Mouse (Mus musculus): ENCODE results near the gene Agpat1.

Agpat1 gene

GRCm38 (mm10) chr17:34604061-34604508 is at the start of gene Agpat1:
TSS of gene Agpat1 (plus strand) at chr17:34604262.
- DNase-seq (ENCODE audit: low spot score in 2 of 2): peak; percentile 97 to 98

GRCm38 (mm10) chr17:34555483-34555882 is 48.6 kb upstream of the Agpat1 start:
- DNase-seq (ENCODE audit: low spot score in 2 of 2): peak; percentile 76 to 94

GRCm38 (mm10) chr17:34556406-34556805 is 47.7 kb upstream of the Agpat1 start:
- DNase-seq (ENCODE audit: low spot score in 2 of 2): no peak

- DNase-seq (ENCODE audit: low spot score in 2 of 2): no peak
These were observed 46.7 kb upstream of the Agpat1 start for GRCm38 (mm10) chr17:34557411-34557810.

GRCm38 (mm10) chr17:34559116-34559515 is 44.9 kb upstream of the Agpat1 start:
- DNase-seq (ENCODE audit: low spot score in 2 of 2): peak in 1 of 2 experiments; percentile 34

- peak in 1 of 2 experiments; percentile 59 for DNase-seq (ENCODE audit: low spot score in 2 of 2)
These were observed 44.2 kb upstream of the Agpat1 start for GRCm38 (mm10) chr17:34559895-34560294.

- DNase-seq (ENCODE audit: low spot score in 2 of 2): no peak
These were observed 43.6 kb upstream of the Agpat1 start for GRCm38 (mm10) chr17:34560438-34560837.

- no peak for DNase-seq (ENCODE audit: low spot score in 2 of 2)
These were observed 42.9 kb upstream of the Agpat1 start for GRCm38 (mm10) chr17:34561200-34561599.

GRCm38 (mm10) chr17:34562595-34562994 is 41.5 kb upstream of the Agpat1 start:
- DNase-seq (ENCODE audit: low spot score in 2 of 2): no peak

- no peak for DNase-seq (ENCODE audit: low spot score in 2 of 2)
These were observed 40.7 kb upstream of the Agpat1 start for GRCm38 (mm10) chr17:34563354-34563753.

- DNase-seq (ENCODE audit: low spot score in 2 of 2): no peak
These were observed 40.0 kb upstream of the Agpat1 start, which contains the start of gene Notch4 for GRCm38 (mm10) chr17:34564003-34564421. TSS of gene Notch4 (plus strand) at chr17:34564268.

GRCm38 (mm10) chr17:34564796-34565195 is 39.3 kb upstream of the Agpat1 start:
- no peak for DNase-seq (ENCODE audit: low spot score in 2 of 2)

- no peak for DNase-seq (ENCODE audit: low spot score in 2 of 2)
These were observed 36.8 kb upstream of the Agpat1 start for GRCm38 (mm10) chr17:34567311-34567710.

- DNase-seq (ENCODE audit: low spot score in 2 of 2): no peak
These were observed 35.6 kb upstream of the Agpat1 start for GRCm38 (mm10) chr17:34568421-34568820.

GRCm38 (mm10) chr17:34569919-34570318 is 34.1 kb upstream of the Agpat1 start:
- DNase-seq (ENCODE audit: low spot score in 2 of 2): peak in 1 of 2 experiments; percentile 58

- DNase-seq (ENCODE audit: low spot score in 2 of 2): peak in 1 of 2 experiments; percentile 64
These were observed 32.2 kb upstream of the Agpat1 start for GRCm38 (mm10) chr17:34571875-34572274.

GRCm38 (mm10) chr17:34572361-34572760 is 31.7 kb upstream of the Agpat1 start:
- peak in 1 of 2 experiments; percentile 64 for DNase-seq (ENCODE audit: low spot score in 2 of 2)

- no peak for DNase-seq (ENCODE audit: low spot score in 2 of 2)
These were observed 27.5 kb upstream of the Agpat1 start for GRCm38 (mm10) chr17:34576577-34576976.

- no peak for DNase-seq (ENCODE audit: low spot score in 2 of 2)
These were observed 26.0 kb upstream of the Agpat1 start for GRCm38 (mm10) chr17:34578070-34578469.

- no peak for DNase-seq (ENCODE audit: low spot score in 2 of 2)
These were observed 21.5 kb upstream of the Agpat1 start for GRCm38 (mm10) chr17:34582528-34582927.

GRCm38 (mm10) chr17:34583397-34583796 is 20.7 kb upstream of the Agpat1 start:
- DNase-seq (ENCODE audit: low spot score in 2 of 2): no peak

GRCm38 (mm10) chr17:34583819-34584218 is 20.2 kb upstream of the Agpat1 start:
- DNase-seq (ENCODE audit: low spot score in 2 of 2): no peak

GRCm38 (mm10) chr17:34585121-34585520 is 18.9 kb upstream of the Agpat1 start:
- DNase-seq (ENCODE audit: low spot score in 2 of 2): no peak
